Mouse (Mus musculus) kidney, adult 2 months (tissue): ENCODE data around the gene Mbd3. TPM values are rescaled to one million over a fixed set of nuclear protein-coding genes. Genes with fewer than 3 reads are reported as not detected.
"Not testable (repeated sequence)": the region's sequence is repeated elsewhere in the genome, so short reads cannot be mapped to it uniquely, and the experiment has no call there.

Source experiments
- DNase-seq: peaks from one replicate; pipeline ENCODE4 v3.0.0; 2021
- H3K27ac ChIP-seq: fragments of 200-500 bp; 2 replicates; pipeline ENCODE4 v1.5.1; 2012; ENCODE audit warnings: low read depth, low read length, control low read depth, inconsistent platforms; ENCODE audit not compliant: insufficient read depth
- H3K27me3 ChIP-seq: fragments of 200-500 bp; replicated peaks from 2 replicates; pipeline ENCODE4 v1.6.1; 2012; ENCODE audit warnings: mild to moderate bottlenecking, moderate library complexity, low read length, inconsistent platforms; ENCODE audit not compliant: control insufficient read depth, insufficient read depth
- H3K36me3 ChIP-seq: fragments of 200-500 bp; 2 replicates; pipeline ENCODE4 v1.6.1; 2012; ENCODE audit warnings: mild to moderate bottlenecking, moderate library complexity, low read length, inconsistent platforms; ENCODE audit not compliant: control insufficient read depth, insufficient read depth
- H3K4me1 ChIP-seq: fragments of 200-500 bp; 2 replicates; pipeline ENCODE4 v1.6.1; 2011; ENCODE audit warnings: low read length; ENCODE audit not compliant: control insufficient read depth, insufficient read depth
- H3K4me3 ChIP-seq: fragments of 200-500 bp; 2 replicates; pipeline ENCODE4 v1.5.1; 2011; ENCODE audit warnings: mild to moderate bottlenecking, low read depth, low read length, control low read depth; ENCODE audit not compliant: insufficient read depth
- CTCF ChIP-seq: fragments of 200-500 bp; conservative IDR thresholded peaks from 2 replicates; pipeline ENCODE4 v1.5.1; 2011; ENCODE audit warnings: low read depth, mild to moderate bottlenecking, control low read depth, low read length, moderate library complexity, mixed read lengths; ENCODE audit not compliant: insufficient read depth, insufficient read length
- POLR2A ChIP-seq: fragments of 200-500 bp; IDR thresholded peaks from one replicate; pipeline ENCODE4 v1.6.1; 2011; ENCODE audit warnings: low read depth, low read length, control low read depth
- WGBS: fragments of 180-500 bp; shearing (Covaris S2); methylation state at CpG from one replicate; pipeline ENCODE4 v1.1.7; 2018; 5-methylcytosine and 5-hydroxymethylcytosine counted together
- polyA plus RNA-seq: library from polyadenylated mRNA; depleted of rRNA; stranded (reverse); fragments of >200 nt; gene quantifications from 2 replicates; pipeline ENCODE4 v1.2.3, GENCODE M21; 2012; rRNA removed

Mbd3 gene
- polyA plus RNA-seq, 1 experiment: 143 TPM

GRCm38 (mm10) chr10:80348244-80348781 lies 51.0 kb downstream of the Mbd3 start, which contains the start of gene Adamtsl5:
Adamtsl5 (minus strand) TSS chr10:80348412.
- 2% methylated on average over 42 of the region's 42 CpGs for WGBS
- peak; percentile 52 for DNase-seq
- H3K27ac ChIP-seq: no peak within 1 kb of the TSS
- H3K4me3 ChIP-seq: peak within 1 kb of the TSS; percentile 53
- no peaks in the 10 kb centered on the region for H3K36me3 ChIP-seq
- peaks cover 7% of the 10 kb centered on the region for H3K4me1 ChIP-seq
- TF ChIP-seq CTCF (peak; percentile 64), POLR2A (no peak)
- no peaks in the 10 kb centered on the region for H3K27me3 ChIP-seq

GRCm38 (mm10) chr10:80347514-80347967 lies 51.8 kb downstream of the Mbd3 start:
- WGBS: 10% methylated on average over 17 of the region's 17 CpGs
- Histone ChIP-seq H3K27me3 (no peaks in the 10 kb centered on the region), H3K27ac (no peak overlapping the region)

GRCm38 (mm10) chr10:80345929-80346328 lies 53.4 kb downstream of the Mbd3 start:
- H3K4me1 ChIP-seq: peaks cover 11% of the 10 kb centered on the region
- H3K27ac ChIP-seq, DNase-seq, H3K27me3 ChIP-seq, H3K4me3 ChIP-seq, H3K36me3 ChIP-seq: not testable (repeated sequence)
- WGBS: 82% methylated on average over 6 of the region's 6 CpGs

More at GRCm38 (mm10) chr10:80347514-80347967, 51.8 kb downstream of the Mbd3 start:
- DNase-seq: no peak
- TF ChIP-seq CTCF: no peak
- TF ChIP-seq POLR2A: no peak
- Histone ChIP-seq H3K36me3 (no peaks in the 10 kb centered on the region), H3K4me1 (peaks cover 7% of the 10 kb centered on the region), H3K4me3 (peak overlapping the region; percentile 53)

- Histone ChIP-seq H3K27ac (no peak overlapping the region), H3K4me3 (no peak overlapping the region), H3K4me1 (peaks cover 11% of the 10 kb centered on the region), H3K27me3 (no peaks in the 10 kb centered on the region), H3K36me3 (no peaks in the 10 kb centered on the region)
- TF ChIP-seq CTCF (no peak), POLR2A (no peak)
- WGBS: 9% methylated on average over 16 of the region's 16 CpGs
- no peak for DNase-seq
These were observed 54.2 kb downstream of the Mbd3 start for GRCm38 (mm10) chr10:80345122-80345521.

- H3K36me3 ChIP-seq: no peaks in the 10 kb centered on the region
- H3K27me3 ChIP-seq: no peaks in the 10 kb centered on the region
- TF ChIP-seq CTCF: no peak
- no peak for TF ChIP-seq POLR2A
- DNase-seq: no peak
- 32% methylated on average over 9 of the region's 9 CpGs for WGBS
- H3K4me1 ChIP-seq: peaks cover 11% of the 10 kb centered on the region
- H3K27ac ChIP-seq: peak overlapping the region; percentile 21
- H3K4me3 ChIP-seq: no peak overlapping the region
These were observed 55.2 kb downstream of the Mbd3 start for GRCm38 (mm10) chr10:80344131-80344661.

- Histone ChIP-seq H3K36me3 (no peaks in the 10 kb centered on the region), H3K27me3 (no peaks in the 10 kb centered on the region), H3K4me3 (no peak overlapping the region), H3K4me1 (peaks cover 11% of the 10 kb centered on the region), H3K27ac (no peak overlapping the region)
- no peak for DNase-seq
- 35% methylated on average over 13 of the region's 13 CpGs for WGBS
- no peak for TF ChIP-seq POLR2A
- TF ChIP-seq CTCF: no peak
These were observed 55.9 kb downstream of the Mbd3 start for GRCm38 (mm10) chr10:80343425-80343895.

GRCm38 (mm10) chr10:80342749-80343424 lies 56.5 kb downstream of the Mbd3 start:
- no peak overlapping the region for H3K4me3 ChIP-seq
- TF ChIP-seq POLR2A (no peak), CTCF (no peak)
- peaks cover 11% of the 10 kb centered on the region for H3K4me1 ChIP-seq
- no peaks in the 10 kb centered on the region for H3K36me3 ChIP-seq
- H3K27me3 ChIP-seq: no peaks in the 10 kb centered on the region
- H3K27ac ChIP-seq: no peak overlapping the region
- WGBS: 2% methylated on average over 31 of the region's 33 CpGs
- peak; percentile 67 for DNase-seq

Other genes starting within 250 kb of the Mbd3 start
- gene Cirbp, start 233.6 kb downstream of the Mbd3 start, polyA plus RNA-seq: 86.7 and 87.8 TPM in 2 replicates
- 7.9 and 11.2 TPM in 2 replicates for gene 1600002K03Rik, start 226.6 kb downstream of the Mbd3 start, polyA plus RNA-seq
- 1.5 TPM in 2 replicates for gene Efna2, start 220.1 kb downstream of the Mbd3 start, polyA plus RNA-seq
- gene Mum1, start 173.1 kb downstream of the Mbd3 start, polyA plus RNA-seq: 25.6 and 30.4 TPM in 2 replicates
- gene Ndufs7, start 150.4 kb downstream of the Mbd3 start, polyA plus RNA-seq: 1,001 and 1,041 TPM in 2 replicates
- 66.7 and 68.4 TPM in 2 replicates for gene Gamt, start 138.5 kb downstream of the Mbd3 start, polyA plus RNA-seq
- 45.6 and 49.1 TPM in 2 replicates for gene Dazap1, start 138.1 kb downstream of the Mbd3 start, polyA plus RNA-seq
- 1,371 and 1,777 TPM in 2 replicates for gene Rps15, start 107.1 kb downstream of the Mbd3 start, polyA plus RNA-seq
- gene Apc2, start 103.6 kb downstream of the Mbd3 start, polyA plus RNA-seq: 0.74 and 0.95 TPM in 2 replicates
- gene 2310011J03Rik, start 79.0 kb downstream of the Mbd3 start, polyA plus RNA-seq: 47.8 and 52.5 TPM in 2 replicates
- gene Pcsk4, start 70.1 kb downstream of the Mbd3 start, polyA plus RNA-seq: 9.1 and 12.2 TPM in 2 replicates
- gene Reep6, start 69.6 kb downstream of the Mbd3 start, polyA plus RNA-seq: 24.7 and 25.1 TPM in 2 replicates
- gene Adamtsl5, start 51.1 kb downstream of the Mbd3 start, polyA plus RNA-seq: 5.5 and 7.4 TPM in 2 replicates
- 1.8 and 2.0 TPM in 2 replicates for gene Plk5, start 43.1 kb downstream of the Mbd3 start, polyA plus RNA-seq
- 7.9 and 11.9 TPM in 2 replicates for gene Mex3d, start 11.9 kb downstream of the Mbd3 start, polyA plus RNA-seq
- 3,960 and 3,968 TPM in 2 replicates for gene Uqcr11, start 7.3 kb upstream of the Mbd3 start, polyA plus RNA-seq
- 33.3 and 38.6 TPM in 2 replicates for gene Tcf3, start 34.1 kb upstream of the Mbd3 start, polyA plus RNA-seq
- 0.03 TPM in 1 of 2 replicates, not detected in the other for gene Onecut3, start 95.3 kb upstream of the Mbd3 start, polyA plus RNA-seq
- 0.17 and 0.46 TPM in 2 replicates for gene Atp8b3, start 139.6 kb upstream of the Mbd3 start, polyA plus RNA-seq
- 28.7 and 37.9 TPM in 2 replicates for gene Rexo1, start 162.0 kb upstream of the Mbd3 start, polyA plus RNA-seq
- gene Klf16, start 177.8 kb upstream of the Mbd3 start, polyA plus RNA-seq: 8.7 and 10.7 TPM in 2 replicates
- gene Abhd17a, start 190.8 kb upstream of the Mbd3 start, polyA plus RNA-seq: 175 and 221 TPM in 2 replicates
- gene Scamp4, start 203.3 kb upstream of the Mbd3 start, polyA plus RNA-seq: 96.0 and 98.2 TPM in 2 replicates
- 3.4 and 4.4 TPM in 2 replicates for gene Adat3, start 203.3 kb upstream of the Mbd3 start, polyA plus RNA-seq
- gene Gm49322, start 206.5 kb upstream of the Mbd3 start, polyA plus RNA-seq: 0.91 and 1.6 TPM in 2 replicates
- gene Csnk1g2, start 223.3 kb upstream of the Mbd3 start, polyA plus RNA-seq: 166 and 193 TPM in 2 replicates